In genomic region chr17:7889026-7889425, GRCm38 (mm10) we compare ENCODE assay signal across 21 mouse cellular contexts. TPM values are rescaled to one million over a fixed set of nuclear protein-coding genes. Genes with fewer than 3 reads are reported as not detected.
DNase-seq lines count a peak whose midpoint lies in the region; ATAC-seq lines count a peak whose summit lies in the region.
"Had no signal": no experiment of that assay in that cellular context is flagged by ENCODE, and none has a peak within 500 bp of the region (broad histone marks: within the 10 kb centered on the region; RNA-seq: fewer than 3 reads in every experiment).

No protein-coding gene starts in this region.

- no peak overlapping the region for H3K27ac ChIP-seq in embryonic facial prominence, embryonic 14.5 days (replicated peaks; ENCODE audit: low read depth, low read length)
- no peak overlapping the region for H3K27ac ChIP-seq in embryonic facial prominence, embryonic 10.5 days (replicated peaks)
- H3K27ac ChIP-seq: forebrain, embryonic 12.5 days; hindbrain, embryonic 13.5 days; intestine, embryonic 15.5 days; midbrain, embryonic 15.5 days had no signal

- ATAC-seq in embryonic facial prominence, embryonic 14.5 days (ENCODE audit: low read depth) = no peak
- peak; percentile 29 for ATAC-seq in activated CD4-positive, CD25-positive, alpha-beta regulatory T cell, adult 4 months
- ATAC-seq in inflammation-experienced regulatory T-cells, adult 6 months = peak; percentile 16
- ATAC-seq: intestine, embryonic 15.5 days; lung, postnatal 0 days; midbrain, embryonic 15.5 days had no signal

- WGBS in embryonic facial prominence, embryonic 14.5 days = 69% methylated on average over 9 of the region's 9 CpGs
- WGBS in embryonic facial prominence, embryonic 10.5 days = 81% methylated on average over 9 of the region's 9 CpGs

- no peak overlapping the region for H3K9ac ChIP-seq in embryonic facial prominence, embryonic 14.5 days (ENCODE audit: low read depth, low read length)
- H3K9ac ChIP-seq: forebrain, embryonic 12.5 days; hindbrain, embryonic 13.5 days; intestine, embryonic 15.5 days; midbrain, embryonic 15.5 days had no signal

- peak; percentile 14 for DNase-seq in embryonic facial prominence, embryonic 14.5 days (ENCODE audit: low spot score)
- DNase-seq in embryonic facial prominence, embryonic 10.5 days (ENCODE audit: low spot score) = no peak
- peak; percentile 29 for DNase-seq in 3134 (ENCODE audit: extremely low read depth, insufficient read length, low spot score)
- DNase-seq in cerebellum, adult 9-10 months = no peak
- no peak for DNase-seq in left cerebral cortex, adult 8-10 months (ENCODE audit: low spot score in 2 of 2)
- no peak for DNase-seq in heart, postnatal 4 days
- DNase-seq: adrenal gland, adult 8-10 months; cerebellum, adult 11-12 months; cerebellum, postnatal 25 days; gastrocnemius, postnatal 14 days; kidney, postnatal 4 days; right cerebral cortex, adult 18-20 months; thymus, postnatal 4 days had no signal

- no peaks in the 10 kb centered on the region for H3K36me3 ChIP-seq in embryonic facial prominence, embryonic 14.5 days (ENCODE audit: control insufficient read depth, insufficient read depth, low read length)
- H3K36me3 ChIP-seq in embryonic facial prominence, embryonic 10.5 days (replicated peaks) = no peaks in the 10 kb centered on the region
- H3K36me3 ChIP-seq: forebrain, embryonic 12.5 days; hindbrain, embryonic 13.5 days; intestine, embryonic 15.5 days; midbrain, embryonic 15.5 days had no signal

- H3K4me2 ChIP-seq in embryonic facial prominence, embryonic 14.5 days (ENCODE audit: low read depth, low read length) = no peak overlapping the region
- H3K4me2 ChIP-seq: forebrain, embryonic 12.5 days; hindbrain, embryonic 13.5 days; intestine, embryonic 15.5 days; midbrain, embryonic 15.5 days had no signal

- H3K4me1 ChIP-seq in embryonic facial prominence, embryonic 14.5 days (ENCODE audit: control insufficient read depth, insufficient read depth, low read length) = no peaks in the 10 kb centered on the region
- no peaks in the 10 kb centered on the region for H3K4me1 ChIP-seq in embryonic facial prominence, embryonic 10.5 days
- H3K4me1 ChIP-seq: hindbrain, embryonic 13.5 days; intestine, embryonic 15.5 days; midbrain, embryonic 15.5 days had no signal

- no peaks in the 10 kb centered on the region for H3K9me3 ChIP-seq in embryonic facial prominence, embryonic 14.5 days (ENCODE audit: control insufficient read depth, low read length)
- H3K9me3 ChIP-seq in embryonic facial prominence, embryonic 10.5 days = no peaks in the 10 kb centered on the region
- H3K9me3 ChIP-seq: forebrain, embryonic 12.5 days; hindbrain, embryonic 13.5 days; intestine, embryonic 15.5 days; megakaryocyte, embryonic 14.5 days; midbrain, embryonic 15.5 days had no signal

- H3K27me3 ChIP-seq in embryonic facial prominence, embryonic 14.5 days (replicated peaks; ENCODE audit: control insufficient read depth, insufficient read depth, low read length) = no peaks in the 10 kb centered on the region
- no peaks in the 10 kb centered on the region for H3K27me3 ChIP-seq in embryonic facial prominence, embryonic 10.5 days (replicated peaks; ENCODE audit: low read depth, poor library complexity, severe bottlenecking)
- H3K27me3 ChIP-seq: forebrain, embryonic 12.5 days; hindbrain, embryonic 13.5 days; intestine, embryonic 15.5 days; midbrain, embryonic 15.5 days had no signal

- no peak overlapping the region for H3K4me3 ChIP-seq in embryonic facial prominence, embryonic 14.5 days (ENCODE audit: low read depth, low read length)
- H3K4me3 ChIP-seq in embryonic facial prominence, embryonic 10.5 days = no peak overlapping the region
- H3K4me3 ChIP-seq: forebrain, embryonic 12.5 days; hindbrain, embryonic 13.5 days; intestine, embryonic 15.5 days; megakaryocyte, embryonic 14.5 days; midbrain, embryonic 15.5 days had no signal

RNA-seq across cellular contexts. Expression of gene Tagap, which starts 36.8 kb away (rescaled TPM):
- polyA plus RNA-seq in embryonic facial prominence, embryonic 14.5 days (2014; fragmentation: Nextera tagmentation; extraction: Ambion mirVana) = 0.63 TPM in 2 replicates
- 0.36 and 0.37 TPM in 2 replicates for polyA plus RNA-seq in embryonic facial prominence, embryonic 10.5 days (2016; fragmentation: Nextera tagmentation; extraction: Ambion mirVana)
- polyA plus RNA-seq in activated CD4-positive, CD25-positive, alpha-beta regulatory T cell, adult 4 months (2017; shearing (Covaris generic)) = 100 to 1,000 TPM in 1 of 2 experiments, 10 to 100 TPM in 1; 88.1 to 107 TPM
- polyA plus RNA-seq in inflammation-experienced regulatory T-cells, adult 6 months (2017; shearing (Covaris generic)) = 100 to 1,000 TPM in 1 of 3 experiments, 10 to 100 TPM in 2; 81.6 to 107 (median 90.7) TPM
- total RNA-seq in left cerebral cortex, adult 8-10 months (2022) = 1 to 10 TPM; 5.9 to 6.8 (median 6.6) TPM
- total RNA-seq in heart, postnatal 4 days (2021) = 1 to 10 TPM; 1.9 to 2.5 TPM

RNA-seq across cellular contexts. Expression of gene Rsph3a, which starts 56.4 kb away (rescaled TPM):
- 51.8 and 55.6 TPM in 2 replicates for polyA plus RNA-seq in embryonic facial prominence, embryonic 14.5 days (2014; fragmentation: Nextera tagmentation; extraction: Ambion mirVana)
- 53.6 and 54.1 TPM in 2 replicates for polyA plus RNA-seq in embryonic facial prominence, embryonic 10.5 days (2016; fragmentation: Nextera tagmentation; extraction: Ambion mirVana)
- polyA plus RNA-seq in activated CD4-positive, CD25-positive, alpha-beta regulatory T cell, adult 4 months (2017; shearing (Covaris generic)) = 10 to 100 TPM; 21.3 to 34.9 TPM
- 10 to 100 TPM; 17.7 to 30.0 (median 23.4) TPM for polyA plus RNA-seq in inflammation-experienced regulatory T-cells, adult 6 months (2017; shearing (Covaris generic))
- total RNA-seq in left cerebral cortex, adult 8-10 months (2022) = 10 to 100 TPM; 27.8 to 50.4 (median 34.7) TPM
- 10 to 100 TPM; 41.3 to 44.9 TPM for total RNA-seq in heart, postnatal 4 days (2021)

Comparison
In these comparisons a context has a peak if more than half of its experiments do, and no peak if none do; other contexts are left out.
1. DNase-seq: peak in embryonic facial prominence, embryonic 14.5 days (single experiment) and 3134 (single experiment); none in embryonic facial prominence, embryonic 10.5 days (single experiment), cerebellum, adult 9-10 months (single experiment), left cerebral cortex, adult 8-10 months (0 of 2) and heart, postnatal 4 days (single experiment).
2. RNA of gene Tagap, which starts 36.8 kb away (polyA plus RNA-seq): 88.1 to 107 TPM in activated CD4-positive, CD25-positive, alpha-beta regulatory T cell, adult 4 months and 81.6 to 107 TPM in inflammation-experienced regulatory T-cells, adult 6 months; 0.63 TPM in embryonic facial prominence, embryonic 14.5 days and 0.36 to 0.37 TPM in embryonic facial prominence, embryonic 10.5 days; every median in the first group is over 10 times any median in the second.